Mouse (Mus musculus) limb, embryonic 11.5 days (tissue): ENCODE results near the gene Clcnkb. TPM values are rescaled to one million over a fixed set of nuclear protein-coding genes. Genes with fewer than 3 reads are reported as not detected.
A peak's percentile ranks its signal among the peaks of the same experiment; 100 is the strongest.

ENCODE experiments used
- ATAC-seq: fragments of 200-750 bp; cut with Nextera tagmentation; 2 replicates; pipeline ENCODE4 v1.8.0; 2017; ENCODE audit warnings: low read depth; ENCODE audit not compliant: insufficient number of reproducible peaks, low FRiP score, low TSS enrichment
- DNase-seq: peaks from one replicate; pipeline ENCODE4 v3.0.0-alpha.2; 2015; ENCODE audit warnings: low spot score
- H3K27ac ChIP-seq: fragments of 300-500 bp; sonication (generic); replicated peaks from 2 replicates; pipeline ENCODE4 v1.5.1; 2014; ENCODE audit warnings: low read depth, mild to moderate bottlenecking, low read length
- H3K27me3 ChIP-seq: fragments of 300-500 bp; sonication (generic); 2 replicates; pipeline ENCODE4 v1.6.1; 2014; ENCODE audit warnings: mild to moderate bottlenecking, low read length, mixed read lengths; ENCODE audit not compliant: control insufficient read depth, insufficient read depth
- H3K36me3 ChIP-seq: fragments of 300-500 bp; sonication (generic); 2 replicates; pipeline ENCODE4 v1.6.1; 2014; ENCODE audit warnings: mild to moderate bottlenecking, low read length, moderate library complexity, mixed read lengths; ENCODE audit not compliant: control insufficient read depth, insufficient read depth
- H3K4me1 ChIP-seq: fragments of 300-500 bp; sonication (generic); 2 replicates; pipeline ENCODE4 v1.6.1; 2014; ENCODE audit warnings: low read length, mixed read lengths; ENCODE audit not compliant: control insufficient read depth, insufficient read depth
- H3K4me2 ChIP-seq: fragments of 300-500 bp; sonication (generic); 2 replicates; pipeline ENCODE4 v1.6.1; 2014; ENCODE audit warnings: low read depth, mild to moderate bottlenecking, moderate library complexity; ENCODE audit not compliant: severe bottlenecking
- H3K4me3 ChIP-seq: fragments of 300-500 bp; sonication (generic); 2 replicates; pipeline ENCODE4 v1.5.1; 2014; ENCODE audit warnings: low read depth, low read length
- H3K9ac ChIP-seq: fragments of 300-500 bp; sonication (generic); 2 replicates; pipeline ENCODE4 v1.6.1; 2014; ENCODE audit warnings: mild to moderate bottlenecking, low read length
- H3K9me3 ChIP-seq: fragments of 300-500 bp; sonication (generic); 2 replicates; pipeline ENCODE4 v1.6.1; 2016; ENCODE audit warnings: low read length; ENCODE audit not compliant: control insufficient read depth
- WGBS: fragments of 180-500 bp; shearing (Covaris S2); extraction: QIAGEN DNeasy Blood & Tissue Kit; methylation state at CpG from one replicate; pipeline ENCODE4 v1.1.7; 2014; 5-methylcytosine and 5-hydroxymethylcytosine counted together
- polyA plus RNA-seq: library from polyadenylated mRNA; unstranded; fragments of >200 nt; fragmentation: Nextera tagmentation; extraction: Ambion mirVana; gene quantifications from 2 replicates; pipeline ENCODE4 v1.2.1, GENCODE M21; 2014

The Clcnkb gene
- polyA plus RNA-seq, 1 experiment from 2014 or later, result not detected

DNA sequence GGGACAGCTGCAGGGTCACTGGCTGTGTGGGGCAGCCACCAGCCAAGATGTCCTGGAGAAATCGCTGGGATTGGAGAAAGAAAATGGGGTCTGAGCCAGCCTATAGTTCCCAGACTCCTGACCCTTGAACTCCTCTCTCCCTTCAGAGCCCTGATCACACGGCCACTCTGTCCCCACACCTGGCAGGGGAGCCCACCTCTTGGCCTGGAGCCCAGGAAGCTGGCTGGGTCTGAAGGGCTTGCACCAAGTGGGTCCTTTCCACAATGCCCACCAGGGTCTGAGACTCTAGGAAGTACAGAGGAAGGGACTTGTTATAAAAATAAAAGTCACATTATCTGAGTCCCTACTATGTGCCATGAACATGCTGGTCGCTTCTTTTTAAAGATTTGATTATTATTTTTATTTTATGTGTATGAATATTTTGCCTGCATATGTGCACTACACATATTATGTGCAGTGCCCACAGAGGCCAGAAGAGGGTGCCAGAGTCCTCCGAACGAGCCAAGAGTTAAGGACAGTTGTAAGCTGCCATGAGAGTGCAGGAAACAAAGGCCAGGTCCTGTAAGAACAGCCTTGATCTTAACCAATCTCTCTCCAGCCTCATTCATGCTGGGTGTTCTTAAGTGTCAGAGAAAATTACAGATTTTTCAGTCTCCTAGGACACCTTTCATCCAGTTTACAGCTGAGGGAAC is 28.6 kb downstream of the Clcnkb start:
- Histone ChIP-seq H3K9me3 (no peaks in the 10 kb centered on the region), H3K4me2 (no peak overlapping the region), H3K9ac (no peak overlapping the region), H3K4me1 (peaks cover 6% of the 10 kb centered on the region), H3K27ac (no peak overlapping the region), H3K36me3 (no peaks in the 10 kb centered on the region), H3K27me3 (peaks cover 29% of the 10 kb centered on the region), H3K4me3 (no peak overlapping the region)
- WGBS, result 19% methylated on average over 5 of the region's 5 CpGs
- DNase-seq, result peak; percentile 93
- ATAC-seq, result no peak

- no peak overlapping the region for H3K27ac ChIP-seq
- peaks cover 35% of the 10 kb centered on the region for H3K27me3 ChIP-seq
- 78% methylated on average over 7 of the region's 7 CpGs for WGBS
These were observed 29.7 kb downstream of the Clcnkb start for GRCm38 (mm10) chr4:141386150-141386549.

GRCm38 (mm10) chr4:141385275-141385674 is 30.5 kb downstream of the Clcnkb start:
- H3K27ac ChIP-seq, result no peak overlapping the region
- no peaks in the 10 kb centered on the region for H3K36me3 ChIP-seq
- H3K9ac ChIP-seq, result no peak overlapping the region
- DNase-seq, result peak; percentile 83
- 0% methylated on average over 7 of the region's 7 CpGs for WGBS
- H3K27me3 ChIP-seq, result peaks cover 41% of the 10 kb centered on the region
- no peak overlapping the region for H3K4me3 ChIP-seq
- no peak for ATAC-seq
- H3K4me2 ChIP-seq, result 0 out of 2 replicates have a peak overlapping the region, but pooled peaks have one; percentile 4
- H3K9me3 ChIP-seq, result no peaks in the 10 kb centered on the region
- peaks cover 7% of the 10 kb centered on the region for H3K4me1 ChIP-seq

More at GRCm38 (mm10) chr4:141386150-141386549, 29.7 kb downstream of the Clcnkb start:
- Histone ChIP-seq H3K9ac (no peak overlapping the region), H3K4me2 (no peak overlapping the region), H3K4me1 (peaks cover 7% of the 10 kb centered on the region), H3K36me3 (no peaks in the 10 kb centered on the region), H3K4me3 (no peak overlapping the region), H3K9me3 (no peaks in the 10 kb centered on the region)
- DNase-seq (no peak), ATAC-seq (no peak)

DNA sequence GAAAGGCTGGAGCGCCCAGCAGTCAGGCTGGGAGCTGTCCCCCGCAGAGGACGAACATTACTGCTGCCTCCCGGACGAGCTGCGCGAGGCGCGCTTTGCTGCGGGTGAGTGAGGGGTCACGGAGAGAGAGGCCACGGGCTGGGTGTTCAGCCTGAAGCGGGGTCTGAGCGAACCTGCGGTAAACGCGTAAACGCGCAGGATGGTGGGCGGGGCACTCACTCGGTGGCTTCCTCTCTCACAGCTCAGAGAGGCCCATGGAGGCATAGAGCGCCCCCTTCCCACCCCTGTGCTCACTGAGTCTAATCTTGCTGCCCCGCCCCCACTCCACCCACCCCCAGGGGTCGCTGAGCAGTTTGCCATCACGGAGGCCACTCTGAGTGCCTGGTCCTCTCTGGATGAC is 33.4 kb downstream of the Clcnkb start:
- Histone ChIP-seq H3K9me3 (no peaks in the 10 kb centered on the region), H3K36me3 (no peaks in the 10 kb centered on the region), H3K4me3 (peak overlapping the region; percentile 25), H3K27me3 (peaks cover 41% of the 10 kb centered on the region), H3K27ac (no peak overlapping the region), H3K4me1 (peaks cover 7% of the 10 kb centered on the region), H3K9ac (peak overlapping the region; percentile 38; the same call in 1 of the 2 replicates), H3K4me2 (peak overlapping the region; percentile 47)
- DNase-seq (peak; percentile 61), ATAC-seq (no peak)
- under 1% methylated on average over 25 of the region's 25 CpGs for WGBS

GRCm38 (mm10) chr4:141379674-141380073 is 36.1 kb downstream of the Clcnkb start:
- DNase-seq (no peak), ATAC-seq (no peak)
- H3K4me2 ChIP-seq, result no peak overlapping the region
- WGBS, result 75% methylated on average over 8 of the region's 8 CpGs
- no peaks in the 10 kb centered on the region for H3K36me3 ChIP-seq
- peaks cover 7% of the 10 kb centered on the region for H3K4me1 ChIP-seq
- no peaks in the 10 kb centered on the region for H3K9me3 ChIP-seq
- H3K9ac ChIP-seq, result no peak overlapping the region
- no peak overlapping the region for H3K27ac ChIP-seq
- no peak overlapping the region for H3K4me3 ChIP-seq
- peaks cover 37% of the 10 kb centered on the region for H3K27me3 ChIP-seq

- no peak overlapping the region for H3K27ac ChIP-seq
- H3K4me2 ChIP-seq, result no peak overlapping the region
- H3K27me3 ChIP-seq, result peaks cover 16% of the 10 kb centered on the region
These were observed 43.4 kb downstream of the Clcnkb start for GRCm38 (mm10) chr4:141372426-141372825.

GRCm38 (mm10) chr4:141367997-141368791 is 47.6 kb downstream of the Clcnkb start, which contains the start of gene Fam131c:
Gene Fam131c (plus strand): TSS chr4:141368220.
- Histone ChIP-seq H3K27me3 (peaks cover 41% of the 10 kb centered on the region), H3K9me3 (no peaks in the 10 kb centered on the region), H3K4me3 (peak within 1 kb of the TSS; percentile 53), H3K27ac (no peak within 1 kb of the TSS), H3K36me3 (no peaks in the 10 kb centered on the region), H3K4me1 (no peaks in the 10 kb centered on the region), H3K9ac (peak within 1 kb of the TSS; percentile 44), H3K4me2 (peak within 1 kb of the TSS; percentile 90)
- no peak; the same call in 1 of the 2 replicates for ATAC-seq
- WGBS, result under 1% methylated on average over 53 of the region's 71 CpGs
- DNase-seq, result no peak

More at GRCm38 (mm10) chr4:141372426-141372825, 43.4 kb downstream of the Clcnkb start:
- no peak for ATAC-seq
- Histone ChIP-seq H3K36me3 (no peaks in the 10 kb centered on the region), H3K4me1 (no peaks in the 10 kb centered on the region), H3K9ac (no peak overlapping the region), H3K4me3 (no peak overlapping the region), H3K9me3 (no peaks in the 10 kb centered on the region)
- WGBS, result 92% methylated on average over 5 of the region's 5 CpGs
- no peak for DNase-seq

GRCm38 (mm10) chr4:141365876-141366275 is 49.9 kb downstream of the Clcnkb start:
- H3K9me3 ChIP-seq, result no peaks in the 10 kb centered on the region
- 51% methylated on average over 7 of the region's 7 CpGs for whole genome bisulfite sequencing
- H3K27ac ChIP-seq, result no peak overlapping the region
- no peaks in the 10 kb centered on the region for H3K4me1 ChIP-seq
- peak overlapping the region; percentile 9; the same call in 1 of the 2 replicates for H3K9ac ChIP-seq
- DNase-seq (no peak), ATAC-seq (no peak)
- no peak overlapping the region for H3K4me2 ChIP-seq
- peaks cover 41% of the 10 kb centered on the region for H3K27me3 ChIP-seq
- no peaks in the 10 kb centered on the region for H3K36me3 ChIP-seq
- H3K4me3 ChIP-seq, result no peak overlapping the region
